Mouse (Mus musculus) MEL (cell line): ENCODE results near the gene Zfp446. TPM values are rescaled to one million over a fixed set of nuclear protein-coding genes. Genes with fewer than 3 reads are reported as not detected.

Source experiments
- DNase-seq: peaks from one replicate; pipeline ENCODE4 v3.0.0; 2011; ENCODE audit warnings: low read depth, low spot score
- H3K27ac ChIP-seq: 2 replicates; pipeline ENCODE4 v1.5.1; 2012; ENCODE audit warnings: low read depth, mild to moderate bottlenecking, control low read depth, low read length, moderate library complexity; ENCODE audit not compliant: control insufficient read depth
- H3K27me3 ChIP-seq, 2 experiments: fragments of 150-350 bp in 1 of 2; sonication (generic) in 1 of 2; 2 replicates each; pipeline ENCODE4 v1.6.1; 2012; ENCODE audit warnings: low read length in 2 of 2, mild to moderate bottlenecking in 2 of 2, improper control_type of control experiment in 1 of 2, moderate library complexity in 1 of 2; ENCODE audit not compliant: insufficient read depth in 2 of 2, control insufficient read depth in 1 of 2
- H3K36me3 ChIP-seq, 2 experiments: 2 replicates each; pipeline ENCODE4 v1.6.1; 2012 to 2014; ENCODE audit warnings: low read length in 2 of 2, improper control_type of control experiment in 1 of 2, inconsistent platforms in 1 of 2, mild to moderate bottlenecking in 1 of 2; ENCODE audit not compliant: insufficient read depth in 2 of 2, control insufficient read depth in 1 of 2
- H3K4me1 ChIP-seq, 2 experiments: fragments of 150-350 bp in 1 of 2; sonication (generic) in 1 of 2; 2 replicates each; pipeline ENCODE4 v1.6.1; 2012; ENCODE audit warnings: low read length in 2 of 2, improper control_type of control experiment in 1 of 2, mild to moderate bottlenecking in 1 of 2; ENCODE audit not compliant: insufficient read depth in 2 of 2, control insufficient read depth in 1 of 2
- H3K4me3 ChIP-seq, 2 experiments: fragments of 150-350 bp in 1 of 2; sonication (generic) in 1 of 2; 2 replicates each; pipeline ENCODE4 v1.5.1; 2012; ENCODE audit warnings: low read depth in 2 of 2, low read length in 2 of 2, mild to moderate bottlenecking in 2 of 2, moderate library complexity in 2 of 2, control low read depth in 1 of 2, improper control_type of control experiment in 1 of 2; ENCODE audit not compliant: control insufficient read depth in 1 of 2, insufficient read depth in 1 of 2
- H3K79me2 ChIP-seq: 2 replicates; pipeline ENCODE4 v1.6.1; 2012; ENCODE audit warnings: mild to moderate bottlenecking, low read length, moderate library complexity; ENCODE audit not compliant: control insufficient read depth, poor library complexity, insufficient read depth
- H3K9ac ChIP-seq: 2 replicates; pipeline ENCODE4 v1.6.1; 2012; ENCODE audit warnings: low read depth, mild to moderate bottlenecking, control low read depth, low read length, moderate library complexity; ENCODE audit not compliant: control insufficient read depth, poor library complexity, severe bottlenecking
- H3K9me3 ChIP-seq: fragments of 150-350 bp; sonication (generic); replicated peaks from 2 replicates; pipeline ENCODE4 v1.6.1; 2012; ENCODE audit warnings: mild to moderate bottlenecking, low read length, improper control_type of control experiment, moderate library complexity; ENCODE audit not compliant: insufficient read depth
- CHD2 ChIP-seq: IDR thresholded peaks from 2 replicates; pipeline ENCODE4 v1.6.1; 2011; ENCODE audit warnings: low read length, improper control_type of control experiment
- ELF1 ChIP-seq: IDR thresholded peaks from 2 replicates; pipeline ENCODE4 v1.6.1; 2014; ENCODE audit warnings: low read depth, mild to moderate bottlenecking, inconsistent platforms, low read length, improper control_type of control experiment, moderate library complexity
- EP300 ChIP-seq, 2 experiments: IDR thresholded peaks; 2 replicates each; pipeline ENCODE4 v1.6.1; 2011; ENCODE audit warnings: improper control_type of control experiment in 2 of 2, low read length in 2 of 2, low read depth in 1 of 2, mild to moderate bottlenecking in 1 of 2
- ETS1 ChIP-seq: IDR thresholded peaks from 2 replicates; pipeline ENCODE4 v1.6.1; 2012; ENCODE audit warnings: low read depth, mild to moderate bottlenecking, inconsistent platforms, low read length, improper control_type of control experiment, moderate library complexity
- GATA1 ChIP-seq: IDR thresholded peaks from 2 replicates; pipeline ENCODE4 v1.6.1; 2011; ENCODE audit warnings: low read depth, low read length, improper control_type of control experiment
- JUND ChIP-seq: IDR thresholded peaks from 2 replicates; pipeline ENCODE4 v1.6.1; 2011; ENCODE audit warnings: low read depth, mild to moderate bottlenecking, improper control_type of control experiment, low read length
- KAT2A ChIP-seq: conservative IDR thresholded peaks from 2 replicates; pipeline ENCODE4 v1.6.1; 2012; ENCODE audit warnings: low read depth, low read length, improper control_type of control experiment, inconsistent platforms
- MAFK ChIP-seq: IDR thresholded peaks from 2 replicates; pipeline ENCODE4 v1.6.1; 2011; ENCODE audit warnings: low read depth, mild to moderate bottlenecking, low read length, improper control_type of control experiment, borderline replicate concordance
- MAZ ChIP-seq: IDR thresholded peaks from 2 replicates; pipeline ENCODE4 v1.6.1; 2012; ENCODE audit warnings: low read depth, mild to moderate bottlenecking, inconsistent platforms, low read length, improper control_type of control experiment
- MXI1 ChIP-seq: IDR thresholded peaks from 2 replicates; pipeline ENCODE4 v1.6.1; 2011; ENCODE audit warnings: mild to moderate bottlenecking, low read depth, low read length, improper control_type of control experiment
- MYB ChIP-seq: IDR thresholded peaks from 2 replicates; pipeline ENCODE4 v1.6.1; 2011; ENCODE audit warnings: mild to moderate bottlenecking, low read depth, low read length, improper control_type of control experiment
- MYC ChIP-seq: IDR thresholded peaks from 2 replicates; pipeline ENCODE4 v1.6.1; 2011; ENCODE audit warnings: low read depth, mild to moderate bottlenecking, low read length, improper control_type of control experiment, moderate library complexity
- NRF1 ChIP-seq: IDR thresholded peaks from 2 replicates; pipeline ENCODE4 v1.6.1; 2014; ENCODE audit warnings: low read depth, mild to moderate bottlenecking, inconsistent platforms, low read length, improper control_type of control experiment, moderate library complexity; ENCODE audit not compliant: poor library complexity, insufficient read depth, severe bottlenecking
- POLR2A ChIP-seq, 2 experiments: IDR thresholded peaks; 2 replicates each; pipeline ENCODE4 v1.6.1; 2011 to 2012; ENCODE audit warnings: low read length in 2 of 2, mild to moderate bottlenecking in 2 of 2, control low read depth in 1 of 2, improper control_type of control experiment in 1 of 2, low read depth in 1 of 2, moderate library complexity in 1 of 2; ENCODE audit not compliant: control insufficient read depth in 1 of 2, insufficient read depth in 1 of 2, poor library complexity in 1 of 2
- RCOR1 ChIP-seq: IDR thresholded peaks from 2 replicates; pipeline ENCODE4 v1.6.1; 2012; ENCODE audit warnings: low read depth, mild to moderate bottlenecking, inconsistent platforms, low read length, improper control_type of control experiment
- SIN3A ChIP-seq: IDR thresholded peaks from 2 replicates; pipeline ENCODE4 v1.6.1; 2012; ENCODE audit warnings: low read length, improper control_type of control experiment, inconsistent platforms
- SMC3 ChIP-seq: IDR thresholded peaks from 2 replicates; pipeline ENCODE4 v1.6.1; 2011; ENCODE audit warnings: low read depth, low read length, improper control_type of control experiment
- TAL1 ChIP-seq: IDR thresholded peaks from 2 replicates; pipeline ENCODE4 v1.6.1; 2012; ENCODE audit warnings: mild to moderate bottlenecking, inconsistent platforms, low read length, moderate library complexity, mixed read lengths
- TBP ChIP-seq: IDR thresholded peaks from 2 replicates; pipeline ENCODE4 v1.8.0; 2011; ENCODE audit warnings: low read depth, low read length, improper control_type of control experiment
- UBTF ChIP-seq: IDR thresholded peaks from 2 replicates; pipeline ENCODE4 v1.6.1; 2012; ENCODE audit warnings: low read depth, mild to moderate bottlenecking, inconsistent platforms, low read length, improper control_type of control experiment, moderate library complexity, borderline replicate concordance; ENCODE audit not compliant: insufficient read depth
- USF1 ChIP-seq: IDR thresholded peaks from 2 replicates; pipeline ENCODE4 v1.6.1; 2014; ENCODE audit warnings: low read depth, mild to moderate bottlenecking, inconsistent platforms, low read length, improper control_type of control experiment, moderate library complexity
- USF2 ChIP-seq, 2 experiments: IDR thresholded peaks; 2 replicates each; pipeline ENCODE4 v1.6.1; 2011 to 2012; ENCODE audit warnings: improper control_type of control experiment in 2 of 2, low read length in 2 of 2, borderline replicate concordance in 1 of 2, inconsistent platforms in 1 of 2, low read depth in 1 of 2, mild to moderate bottlenecking in 1 of 2; ENCODE audit not compliant: insufficient read depth in 1 of 2
- ZC3H11A ChIP-seq: IDR thresholded peaks from 2 replicates; pipeline ENCODE4 v1.6.1; 2012; ENCODE audit warnings: low read depth, mild to moderate bottlenecking, inconsistent platforms, low read length, improper control_type of control experiment
- ZKSCAN1 ChIP-seq: IDR thresholded peaks from 2 replicates; pipeline ENCODE4 v1.6.1; 2012; ENCODE audit warnings: low read depth, mild to moderate bottlenecking, inconsistent platforms, low read length, improper control_type of control experiment, moderate library complexity
- polyA plus RNA-seq, 2 experiments: library from polyadenylated mRNA; stranded (reverse) in 1 of 2; unstranded in 1 of 2; fragments of >175 nt in 1 of 2; fragments of >200 nt in 1 of 2; gene quantifications; 2 replicates each; pipeline versions ENCODE4 v1.2.1 to v1.2.4; 2012; ENCODE audit warnings: low replicate concordance in 2 of 2, low read depth in 1 of 2; ENCODE audit not compliant: insufficient read length in 2 of 2, insufficient read depth in 1 of 2, missing spikeins in 1 of 2
- total RNA-seq: library from RNA; depleted of rRNA; stranded (reverse); fragments of 300-350 nt; gene quantifications from 2 replicates; pipeline ENCODE4 v1.2.3, GENCODE M21; 2012

The Zfp446 gene
- total and polyA plus RNA-seq, 3 experiments = 3.4 to 4.9 TPM; not detected in 1

DNA sequence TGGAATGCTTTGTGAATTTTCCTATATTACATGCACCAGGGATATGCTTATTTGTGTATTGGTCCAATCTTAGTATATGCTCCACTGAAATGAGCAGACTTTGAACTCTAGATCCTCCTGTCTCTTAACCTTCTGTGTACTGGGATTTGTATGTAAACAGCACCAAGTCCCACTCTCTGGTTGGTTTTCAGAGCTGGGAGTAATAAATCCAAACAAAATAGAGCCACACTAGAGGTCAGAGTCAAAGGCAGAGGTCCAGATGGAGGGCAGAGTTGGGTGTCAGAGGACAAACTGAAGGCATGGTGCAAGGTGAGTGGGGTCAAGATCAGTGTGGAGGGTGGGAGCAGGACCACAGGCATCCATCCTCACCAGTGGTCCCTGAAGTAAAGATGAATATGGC lies 18.2 kb downstream of the Zfp446 start:
- no peaks in the 10 kb centered on the region for H3K36me3 ChIP-seq
- no peak overlapping the region for H3K9ac ChIP-seq
- H3K4me1 ChIP-seq = no peaks in the 10 kb centered on the region
- H3K4me3 ChIP-seq = no peak overlapping the region
- H3K27ac ChIP-seq = no peak overlapping the region
- no peaks in the 10 kb centered on the region for H3K9me3 ChIP-seq
- DNase-seq = no peak
- no peaks in the 10 kb centered on the region for H3K27me3 ChIP-seq
- no peaks in the 10 kb centered on the region for H3K79me2 ChIP-seq
- no peak for TF ChIP-seq CHD2
- TF ChIP-seq TAL1 = no peak
- no peak for TF ChIP-seq TBP
- no peak for TF ChIP-seq USF1
- TF ChIP-seq SIN3A = no peak
- TF ChIP-seq KAT2A = no peak
- TF ChIP-seq USF2 (IDR thresholded peaks at IDR 0.05; ENCODE audit: borderline replicate concordance in 1 of 2, insufficient read depth in 1 of 2, low read depth in 1 of 2, low read length in 2 of 2) = no peak
- TF ChIP-seq ETS1 = no peak
- no peak for TF ChIP-seq JUND
- no peak for TF ChIP-seq MYB
- TF ChIP-seq UBTF = no peak
- TF ChIP-seq MXI1 = no peak
- no peak for TF ChIP-seq EP300 (IDR thresholded peaks at IDR 0.05; ENCODE audit: low read depth in 1 of 2, low read length in 2 of 2)
- TF ChIP-seq SMC3 = no peak
- TF ChIP-seq RCOR1 = no peak
- TF ChIP-seq GATA1 = no peak
- TF ChIP-seq ZKSCAN1 = no peak
- no peak for TF ChIP-seq ELF1
- TF ChIP-seq, all 39 proteins: peak for 0

DNA sequence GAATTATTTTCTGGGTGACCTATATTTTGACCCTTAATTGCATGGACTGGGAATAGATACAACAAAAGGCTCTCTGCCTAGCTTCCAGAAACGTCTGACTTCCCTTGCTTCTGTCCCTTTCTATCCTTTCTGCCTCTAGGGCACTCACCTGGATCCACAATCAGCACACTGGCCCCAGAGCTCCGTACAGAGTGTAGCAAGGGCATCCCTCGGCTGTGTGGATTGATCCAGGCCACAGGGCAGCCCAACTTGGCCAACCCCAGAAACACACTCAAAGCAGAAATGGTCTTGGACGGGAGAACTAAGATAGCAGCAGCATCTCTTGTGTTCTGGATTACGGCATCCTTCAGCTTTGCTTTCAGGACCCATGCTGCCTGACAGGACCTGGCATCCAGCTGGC lies 19.6 kb downstream of the Zfp446 start:
- DNase-seq = no peak
- H3K4me1 ChIP-seq = no peaks in the 10 kb centered on the region
- H3K9ac ChIP-seq = no peak overlapping the region
- TF ChIP-seq TAL1 (no peak), GATA1 (no peak), EP300 (IDR thresholded peaks at IDR 0.05; ENCODE audit: low read depth in 1 of 2, low read length in 2 of 2) (no peak), MYC (no peak), USF2 (IDR thresholded peaks at IDR 0.05; ENCODE audit: borderline replicate concordance in 1 of 2, insufficient read depth in 1 of 2, low read depth in 1 of 2, low read length in 2 of 2) (no peak), SMC3 (no peak), MAFK (no peak), NRF1 (no peak), ZC3H11A (no peak), MAZ (no peak), POLR2A (IDR thresholded peaks at IDR 0.05; ENCODE audit: control insufficient read depth in 1 of 2, insufficient read depth in 1 of 2, low read depth in 1 of 2, low read length in 2 of 2, poor library complexity in 1 of 2) (no peak)
- no peaks in the 10 kb centered on the region for H3K9me3 ChIP-seq
- H3K79me2 ChIP-seq = no peaks in the 10 kb centered on the region
- no peaks in the 10 kb centered on the region for H3K27me3 ChIP-seq
- no peak overlapping the region for H3K4me3 ChIP-seq
- no peak overlapping the region for H3K27ac ChIP-seq
- no peaks in the 10 kb centered on the region for H3K36me3 ChIP-seq
